Mouse (Mus musculus) gastrocnemius, postnatal 36 days (tissue): ENCODE data around the gene Chd6. TPM values are rescaled to one million over a fixed set of nuclear protein-coding genes. Genes with fewer than 3 reads are reported as not detected.
A peak's percentile ranks its signal among the peaks of the same experiment; 100 is the strongest.

ENCODE experiments used
- DNase-seq, 2 experiments: peaks; one replicate each; pipeline ENCODE4 v3.0.0; 2022
- intact Hi-C: fragments of 180-260 bp; cut with DNase I; formaldehyde crosslinking; loops from one replicate; pipeline ENCODE4 v1.15.1; 2025
- total RNA-seq, 2 experiments: library from RNA; stranded (reverse); gene quantifications; 2 replicates each; pipeline ENCODE4 v1.2.3; 2021

Gene Chd6
- total RNA-seq, 2 experiments from 2014 or later: 11.0 to 12.0 TPM

- DNase-seq: no peak
- intact Hi-C loops: no loop called here
These were observed 32.6 kb downstream of the Chd6 start for GRCm38 (mm10) chr2:161076262-161076661.

- no peak for DNase-seq
- intact Hi-C loops: no loop called here
These were observed 33.3 kb downstream of the Chd6 start for GRCm38 (mm10) chr2:161075553-161075952.

- no peak for DNase-seq
- intact Hi-C loops: no loop called here
These were observed 42.6 kb downstream of the Chd6 start for GRCm38 (mm10) chr2:161066097-161066759.

- DNase-seq: no peak
- intact Hi-C loops: no loop called here
These were observed 43.3 kb downstream of the Chd6 start for GRCm38 (mm10) chr2:161065594-161065993.

GRCm38 (mm10) chr2:161064836-161065235 lies 44.0 kb downstream of the Chd6 start:
- intact Hi-C loops: no loop called here
- no peak for DNase-seq

GRCm38 (mm10) chr2:161058841-161059240 lies 50.0 kb downstream of the Chd6 start:
- DNase-seq: no peak
- intact Hi-C loops: no loop called here

GRCm38 (mm10) chr2:161053765-161054164 lies 55.1 kb downstream of the Chd6 start:
- DNase-seq: no peak
- intact Hi-C loops: no loop called here

GRCm38 (mm10) chr2:161052175-161052574 lies 56.7 kb downstream of the Chd6 start:
- intact Hi-C loops: no loop called here
- no peak for DNase-seq

- intact Hi-C loops: no loop called here
- no peak for DNase-seq
These were observed 59.4 kb downstream of the Chd6 start for GRCm38 (mm10) chr2:161049426-161049825.

GRCm38 (mm10) chr2:161044492-161045201 lies 64.2 kb downstream of the Chd6 start:
- no peak for DNase-seq
- intact Hi-C loops: no loop called here

GRCm38 (mm10) chr2:161042874-161043273 lies 66.0 kb downstream of the Chd6 start:
- intact Hi-C loops: no loop called here
- no peak for DNase-seq

GRCm38 (mm10) chr2:161040743-161041142 lies 68.1 kb downstream of the Chd6 start:
- no peak for DNase-seq
- intact Hi-C loops: no loop called here

- DNase-seq: no peak
- intact Hi-C loops: no loop called here
These were observed 71.1 kb downstream of the Chd6 start for GRCm38 (mm10) chr2:161037766-161038165.

GRCm38 (mm10) chr2:161033141-161033540 lies 75.7 kb downstream of the Chd6 start:
- intact Hi-C loops: no loop called here
- no peak for DNase-seq

GRCm38 (mm10) chr2:161032394-161032793 lies 76.5 kb downstream of the Chd6 start:
- intact Hi-C loops: no loop called here
- no peak for DNase-seq

GRCm38 (mm10) chr2:161024606-161025005 lies 84.3 kb downstream of the Chd6 start:
- no peak for DNase-seq
- intact Hi-C loops: no loop called here

- DNase-seq: no peak
- intact Hi-C loops: no loop called here
These were observed 91.0 kb downstream of the Chd6 start for GRCm38 (mm10) chr2:161017913-161018312.

- DNase-seq: no peak
These were observed 96.2 kb downstream of the Chd6 start for GRCm38 (mm10) chr2:161012577-161013251.

GRCm38 (mm10) chr2:161004338-161004737 lies 104.5 kb downstream of the Chd6 start:
- DNase-seq: no peak
- intact Hi-C loops: no loop called here

More at GRCm38 (mm10) chr2:161012577-161013251, 96.2 kb downstream of the Chd6 start:
- intact Hi-C loops: no loop called here

GRCm38 (mm10) chr2:160996987-160997763 lies 111.7 kb downstream of the Chd6 start:
- no peak for DNase-seq
- intact Hi-C loops: no loop called here

- DNase-seq: peak in 1 of 2 experiments; percentile 20
- intact Hi-C loops: no loop called here
These were observed 114.7 kb downstream of the Chd6 start for GRCm38 (mm10) chr2:160994181-160994580.
